Mouse (Mus musculus): ENCODE measurements around the gene Mapk14. TPM values are rescaled to one million over a fixed set of nuclear protein-coding genes. Genes with fewer than 3 reads are reported as not detected.

Mapk14 gene
- total and polyA plus RNA-seq, 3 experiments, result 22.6 to 59.8 (median 27.6) TPM

GRCm38 (mm10) chr17:28757470-28757869, 66.3 kb downstream of the Mapk14 start:
- Histone ChIP-seq H3K9me3 (replicated peaks; ENCODE audit: low read length) (no peaks in the 10 kb centered on the region), H3K27ac (ENCODE audit: insufficient read depth, low read depth) (no peak overlapping the region), H3K79me2 (replicated peaks; ENCODE audit: control insufficient read depth, extremely low read depth, insufficient read depth, poor library complexity, severe bottlenecking) (no peaks in the 10 kb centered on the region), H3K4me1 (ENCODE audit: control insufficient read depth in 1 of 2, insufficient read depth in 2 of 2) (peaks cover 0 to 4% of the 10 kb centered on the region in 2 experiments; a peak in 2 of 4 replicates), H3K4me2 (ENCODE audit: insufficient read depth, low read depth, poor library complexity, severe bottlenecking) (no peak overlapping the region), H3K4me3 (replicated peaks in 1 of 3; ENCODE audit: low read depth in 2 of 3, low read length in 2 of 3, poor library complexity in 1 of 3) (no peak overlapping the region), H3K36me3 (replicated peaks in 1 of 2; ENCODE audit: control insufficient read depth in 1 of 2, insufficient read depth in 1 of 2, low read length in 1 of 2) (no peaks in the 10 kb centered on the region), H3K27me3 (replicated peaks) (no peaks in the 10 kb centered on the region), H3K9ac (ENCODE audit: insufficient read depth, low read depth) (no peak overlapping the region)
- TF ChIP-seq BHLHE40 (IDR thresholded peaks at IDR 0.05; ENCODE audit: low read depth, low read length), result no peak
- TF ChIP-seq KAT2A (IDR thresholded peaks at IDR 0.05; ENCODE audit: insufficient replicate concordance, low read length), result no peak
- no peak for TF ChIP-seq MXI1 (IDR thresholded peaks at IDR 0.05; ENCODE audit: low read depth, low read length)
- no peak for TF ChIP-seq E2F4 (IDR thresholded peaks at IDR 0.05; ENCODE audit: insufficient replicate concordance, low read depth, low read length)
- TF ChIP-seq ZKSCAN1 (IDR thresholded peaks at IDR 0.05; ENCODE audit: borderline replicate concordance, low read depth, low read length), result no peak
- TF ChIP-seq TBP (conservative IDR thresholded peaks at IDR 0.05; ENCODE audit: low read depth, low read length), result no peak
- no peak for TF ChIP-seq USF2 (conservative IDR thresholded peaks at IDR 0.05; ENCODE audit: low read depth, low read length)
- no peak for TF ChIP-seq MYC (IDR thresholded peaks at IDR 0.05; ENCODE audit: low read depth, low read length)
- TF ChIP-seq MAX (IDR thresholded peaks at IDR 0.05; ENCODE audit: low read length), result no peak
- TF ChIP-seq ELF1 (IDR thresholded peaks at IDR 0.05; ENCODE audit: low read depth, low read length), result no peak
- no peak for TF ChIP-seq RAD21 (IDR thresholded peaks at IDR 0.05; ENCODE audit: low read depth, low read length)
- no peak for TF ChIP-seq MAFK (IDR thresholded peaks at IDR 0.05; ENCODE audit: insufficient replicate concordance, low read length)
- no peak for TF ChIP-seq GABPA (IDR thresholded peaks at IDR 0.05; ENCODE audit: insufficient replicate concordance, low read depth, low read length)
- no peak for TF ChIP-seq CTCF (conservative IDR thresholded peaks at IDR 0.05 in 1 of 2, IDR thresholded peaks at IDR 0.05 in 1 of 2; ENCODE audit: low read depth in 2 of 2, low read length in 2 of 2)
- no peak for TF ChIP-seq PAX5 (IDR thresholded peaks at IDR 0.05; ENCODE audit: low read length)
- TF ChIP-seq UBTF (IDR thresholded peaks at IDR 0.05; ENCODE audit: low read depth, low read length), result no peak
- TF ChIP-seq RCOR1 (conservative IDR thresholded peaks at IDR 0.05; ENCODE audit: low read depth, low read length), result no peak
- TF ChIP-seq NRF1 (IDR thresholded peaks at IDR 0.05; ENCODE audit: low read depth, low read length), result no peak
- in situ Hi-C loops (cut with MboI; ENCODE audit: low pct_ligation_motif_present, low pct_unique_long_range_greater_than_20kb, low sequenced_read_pairs) (no loop called here), dilution Hi-C loops (cut with MboI; ENCODE audit: extremely low pct_ligation_motif_present, extremely low pct_unique_long_range_greater_than_20kb, low sequenced_read_pairs) (no loop called here)
- DNase-seq (ENCODE audit: extremely low read depth), result no peak

GRCm38 (mm10) chr17:28760736-28761312, 69.7 kb downstream of the Mapk14 start:
- no peak overlapping the region for H3K27ac ChIP-seq (ENCODE audit: insufficient read depth, low read depth)
- no peaks in the 10 kb centered on the region for H3K27me3 ChIP-seq (replicated peaks)
- TF ChIP-seq MEF2A (IDR thresholded peaks at IDR 0.05; ENCODE audit: borderline replicate concordance, low read depth, low read length), result no peak
- dilution Hi-C loops (cut with MboI; ENCODE audit: extremely low pct_ligation_motif_present, extremely low pct_unique_long_range_greater_than_20kb, low sequenced_read_pairs) (no loop called here), in situ Hi-C loops (cut with MboI; ENCODE audit: low pct_ligation_motif_present, low pct_unique_long_range_greater_than_20kb, low sequenced_read_pairs) (no loop called here)
- no peak overlapping the region for H3K4me3 ChIP-seq (replicated peaks in 1 of 3; ENCODE audit: low read depth in 2 of 3, low read length in 2 of 3, poor library complexity in 1 of 3)
- H3K36me3 ChIP-seq (replicated peaks in 1 of 2; ENCODE audit: control insufficient read depth in 1 of 2, insufficient read depth in 1 of 2, low read length in 1 of 2), result no peaks in the 10 kb centered on the region
- no peaks in the 10 kb centered on the region for H3K9me3 ChIP-seq (replicated peaks; ENCODE audit: low read length)
- H3K9ac ChIP-seq (ENCODE audit: insufficient read depth, low read depth), result no peak overlapping the region
- H3K79me2 ChIP-seq (replicated peaks; ENCODE audit: control insufficient read depth, extremely low read depth, insufficient read depth, poor library complexity, severe bottlenecking), result no peaks in the 10 kb centered on the region
- no peak for DNase-seq (ENCODE audit: extremely low read depth)
- no peak overlapping the region for H3K4me2 ChIP-seq (ENCODE audit: insufficient read depth, low read depth, poor library complexity, severe bottlenecking)
- peaks cover 0 to 4% of the 10 kb centered on the region in 2 experiments; a peak in 2 of 4 replicates for H3K4me1 ChIP-seq (ENCODE audit: control insufficient read depth in 1 of 2, insufficient read depth in 2 of 2)

Data from CH12.LX (cell line).